Mouse (Mus musculus) heart, embryonic 16.5 days (tissue): Measurements from ENCODE around the gene Ly6g6d. TPM values are rescaled to one million over a fixed set of nuclear protein-coding genes. Genes with fewer than 3 reads are reported as not detected.

ENCODE experiments used
- ATAC-seq: fragments of 200-750 bp; cut with Nextera tagmentation; replicated peaks from 2 replicates; pipeline ENCODE4 v1.8.0; 2017; ENCODE audit warnings: moderate number of reproducible peaks; ENCODE audit not compliant: insufficient read depth, low FRiP score; ENCODE audit errors: extremely low read depth
- H3K27ac ChIP-seq: fragments of 300-500 bp; sonication (generic); 2 replicates; pipeline ENCODE4 v1.5.1; 2014; ENCODE audit warnings: mild to moderate bottlenecking, low read length, control low read depth, moderate library complexity
- H3K27me3 ChIP-seq: fragments of 300-500 bp; sonication (generic); 2 replicates; pipeline ENCODE4 v1.6.1; 2014; ENCODE audit warnings: low read length, mixed read lengths; ENCODE audit not compliant: control insufficient read depth, insufficient read depth
- H3K36me3 ChIP-seq: fragments of 300-500 bp; sonication (generic); 2 replicates; pipeline ENCODE4 v1.6.1; 2014; ENCODE audit not compliant: control insufficient read depth, insufficient read depth
- H3K4me1 ChIP-seq: fragments of 300-500 bp; sonication (generic); 2 replicates; pipeline ENCODE4 v1.6.1; 2014; ENCODE audit warnings: low read length, mixed read lengths; ENCODE audit not compliant: control insufficient read depth, insufficient read depth
- H3K4me2 ChIP-seq: fragments of 300-500 bp; sonication (generic); 2 replicates; pipeline ENCODE4 v1.6.1; 2014; ENCODE audit warnings: low read depth, mild to moderate bottlenecking, control low read depth, low read length
- H3K4me3 ChIP-seq: fragments of 300-500 bp; sonication (generic); 2 replicates; pipeline ENCODE4 v1.5.1; 2014; ENCODE audit warnings: mild to moderate bottlenecking, control low read depth, low read length
- H3K9ac ChIP-seq: fragments of 300-500 bp; sonication (generic); 2 replicates; pipeline ENCODE4 v1.6.1; 2014; ENCODE audit warnings: low read length, control low read depth
- H3K9me3 ChIP-seq: fragments of 300-500 bp; sonication (generic); replicated peaks from 2 replicates; pipeline ENCODE4 v1.6.1; 2016; ENCODE audit warnings: low read length; ENCODE audit not compliant: control insufficient read depth
- WGBS: fragments of 180-500 bp; shearing (Covaris S2); extraction: QIAGEN DNeasy Blood & Tissue Kit; methylation state at CpG from one replicate; pipeline ENCODE4 v1.1.7; 2014; 5-methylcytosine and 5-hydroxymethylcytosine counted together
- polyA plus RNA-seq: library from polyadenylated mRNA; unstranded; fragments of >200 nt; fragmentation: Nextera tagmentation; extraction: Ambion mirVana; gene quantifications from 2 replicates; pipeline ENCODE4 v1.2.1, GENCODE M21; 2015

Ly6g6d gene
- polyA plus RNA-seq, 1 experiment from 2014 or later: 1.9 TPM

- Histone ChIP-seq H3K4me2 (no peak overlapping the region), H3K4me3 (no peak overlapping the region), H3K9ac (no peak overlapping the region; the same call in 1 of the 2 replicates), H3K27me3 (no peaks in the 10 kb centered on the region), H3K9me3 (no peaks in the 10 kb centered on the region), H3K36me3 (no peaks in the 10 kb centered on the region), H3K4me1 (peaks cover 14% of the 10 kb centered on the region), H3K27ac (no peak overlapping the region)
- ATAC-seq: no peak
- WGBS: 50% methylated on average over 13 of the region's 13 CpGs
Observed at GRCm38 (mm10) chr17:35024261-35024660, 53.6 kb downstream of the Ly6g6d start.

- no peak overlapping the region for H3K9ac ChIP-seq
- no peaks in the 10 kb centered on the region for H3K9me3 ChIP-seq
- ATAC-seq: no peak
- H3K27ac ChIP-seq: no peak overlapping the region
- 64% methylated on average over 4 of the region's 4 CpGs for WGBS
- H3K4me1 ChIP-seq: peaks cover 14% of the 10 kb centered on the region
- H3K36me3 ChIP-seq: no peaks in the 10 kb centered on the region
- no peak overlapping the region for H3K4me3 ChIP-seq
- H3K27me3 ChIP-seq: no peaks in the 10 kb centered on the region
- no peak overlapping the region for H3K4me2 ChIP-seq
Observed at GRCm38 (mm10) chr17:35023756-35024155, 54.1 kb downstream of the Ly6g6d start.

GRCm38 (mm10) chr17:35023221-35023620 lies 54.6 kb downstream of the Ly6g6d start:
- 77% methylated on average over 5 of the region's 5 CpGs for WGBS
- peaks cover 14% of the 10 kb centered on the region for H3K4me1 ChIP-seq
- H3K27me3 ChIP-seq: no peaks in the 10 kb centered on the region
- no peaks in the 10 kb centered on the region for H3K9me3 ChIP-seq
- no peak overlapping the region for H3K4me2 ChIP-seq
- no peak overlapping the region for H3K9ac ChIP-seq
- H3K36me3 ChIP-seq: no peaks in the 10 kb centered on the region
- no peak overlapping the region for H3K27ac ChIP-seq
- ATAC-seq: no peak
- no peak overlapping the region for H3K4me3 ChIP-seq

GRCm38 (mm10) chr17:35022541-35023060 lies 55.3 kb downstream of the Ly6g6d start:
- Histone ChIP-seq H3K27me3 (no peaks in the 10 kb centered on the region), H3K9me3 (no peaks in the 10 kb centered on the region), H3K4me2 (no peak overlapping the region), H3K4me1 (peaks cover 13% of the 10 kb centered on the region), H3K36me3 (no peaks in the 10 kb centered on the region), H3K9ac (no peak overlapping the region), H3K27ac (peak overlapping the region; percentile 81), H3K4me3 (no peak overlapping the region)
- WGBS: 88% methylated on average over 8 of the region's 8 CpGs
- no peak for ATAC-seq

GRCm38 (mm10) chr17:35021842-35022477 lies 55.9 kb downstream of the Ly6g6d start:
- H3K4me3 ChIP-seq: no peak overlapping the region
- WGBS: 23% methylated on average over 6 of the region's 6 CpGs
- ATAC-seq: peak; percentile 67

More at GRCm38 (mm10) chr17:35021842-35022477, 55.9 kb downstream of the Ly6g6d start:
- Histone ChIP-seq H3K36me3 (no peaks in the 10 kb centered on the region), H3K4me1 (peaks cover 8% of the 10 kb centered on the region), H3K27ac (peak overlapping the region; percentile 81), H3K4me2 (peak overlapping the region; percentile 37; the same call in 1 of the 2 replicates), H3K9ac (no peak overlapping the region; the same call in 1 of the 2 replicates), H3K27me3 (no peaks in the 10 kb centered on the region), H3K9me3 (no peaks in the 10 kb centered on the region)

Other genes with a start within 250 kb of the Ly6g6d start
- 17.1 and 24.4 TPM in 2 replicates for gene Stk19, start 241.1 kb downstream of the Ly6g6d start, polyA plus RNA-seq
- 37.7 and 38.6 TPM in 2 replicates for gene Dxo, start 241.0 kb downstream of the Ly6g6d start, polyA plus RNA-seq
- gene Skiv2l, start 227.9 kb downstream of the Ly6g6d start, polyA plus RNA-seq: 32.9 and 33.9 TPM in 2 replicates
- 57.5 and 64.3 TPM in 2 replicates for gene Nelfe, start 227.7 kb downstream of the Ly6g6d start, polyA plus RNA-seq
- 1.7 and 2.5 TPM in 2 replicates for gene Cfb, start 215.5 kb downstream of the Ly6g6d start, polyA plus RNA-seq
- gene Zbtb12, start 198.6 kb downstream of the Ly6g6d start, polyA plus RNA-seq: 1.4 and 1.5 TPM in 2 replicates
- gene Gm20547, start 196.0 kb downstream of the Ly6g6d start, polyA plus RNA-seq: not detected in 2 replicates
- 2.2 and 2.6 TPM in 2 replicates for gene C2, start 179.8 kb downstream of the Ly6g6d start, polyA plus RNA-seq
- 39.5 and 41.5 TPM in 2 replicates for gene Ehmt2, start 179.6 kb downstream of the Ly6g6d start, polyA plus RNA-seq
- gene Slc44a4, start 163.6 kb downstream of the Ly6g6d start, polyA plus RNA-seq: 0.16 and 0.68 TPM in 2 replicates
- gene Neu1, start 146.8 kb downstream of the Ly6g6d start, polyA plus RNA-seq: 20.1 and 20.4 TPM in 2 replicates
- gene Hspa1b, start 118.8 kb downstream of the Ly6g6d start, polyA plus RNA-seq: 0.11 and 0.18 TPM in 2 replicates
- gene Gm20481, start 108.2 kb downstream of the Ly6g6d start, polyA plus RNA-seq: not detected in 2 replicates
- 3.9 and 4.4 TPM in 2 replicates for gene Hspa1a, start 105.9 kb downstream of the Ly6g6d start, polyA plus RNA-seq
- 3.1 and 4.2 TPM in 2 replicates for gene Hspa1l, start 105.4 kb downstream of the Ly6g6d start, polyA plus RNA-seq
- 132 and 134 TPM in 2 replicates for gene Lsm2, start 96.2 kb downstream of the Ly6g6d start, polyA plus RNA-seq
- gene Vars, start 77.1 kb downstream of the Ly6g6d start, polyA plus RNA-seq: 69.9 and 75.0 TPM in 2 replicates
- 0.27 and 0.34 TPM in 2 replicates for gene Vwa7, start 61.5 kb downstream of the Ly6g6d start, polyA plus RNA-seq
- 1.9 and 3.0 TPM in 2 replicates for gene Sapcd1, start 50.0 kb downstream of the Ly6g6d start, polyA plus RNA-seq
- gene Msh5, start 31.3 kb downstream of the Ly6g6d start, polyA plus RNA-seq: 3.5 and 3.7 TPM in 2 replicates
- gene Clic1, start 28.1 kb downstream of the Ly6g6d start, polyA plus RNA-seq: 349 and 372 TPM in 2 replicates
- 171 and 193 TPM in 2 replicates for gene Ddah2, start 19.0 kb downstream of the Ly6g6d start, polyA plus RNA-seq
- 0.17 TPM in 1 of 2 replicates, not detected in the other for gene Ly6g6c, start 12.7 kb downstream of the Ly6g6d start, polyA plus RNA-seq
- gene Mpig6b, start 11.9 kb downstream of the Ly6g6d start, polyA plus RNA-seq: 0.16 and 0.54 TPM in 2 replicates
- gene Ly6g6e, start 1.2 kb downstream of the Ly6g6d start, polyA plus RNA-seq: 0.72 and 0.84 TPM in 2 replicates
- 0.29 and 0.39 TPM in 2 replicates for gene Ly6g6f, start 7.5 kb upstream of the Ly6g6d start, polyA plus RNA-seq
- 80.9 and 83.3 TPM in 2 replicates for gene Abhd16a, start 11.2 kb upstream of the Ly6g6d start, polyA plus RNA-seq
- gene Ly6g5c, start 30.2 kb upstream of the Ly6g6d start, polyA plus RNA-seq: 0.72 TPM in 1 of 2 replicates, not detected in the other
- gene Ly6g5b, start 37.4 kb upstream of the Ly6g6d start, polyA plus RNA-seq: 0.57 and 0.63 TPM in 2 replicates
- gene Gpank1, start 43.4 kb upstream of the Ly6g6d start, polyA plus RNA-seq: 13.6 and 14.9 TPM in 2 replicates
- gene Csnk2b, start 44.0 kb upstream of the Ly6g6d start, polyA plus RNA-seq: 224 and 232 TPM in 2 replicates
- gene D17H6S53E, start 48.3 kb upstream of the Ly6g6d start, polyA plus RNA-seq: 10.1 and 10.2 TPM in 2 replicates
- gene Apom, start 54.0 kb upstream of the Ly6g6d start, polyA plus RNA-seq: 0.60 and 0.89 TPM in 2 replicates
- 37.5 and 40.5 TPM in 2 replicates for gene Bag6, start 57.1 kb upstream of the Ly6g6d start, polyA plus RNA-seq
- 103 and 113 TPM in 2 replicates for gene Prrc2a, start 86.8 kb upstream of the Ly6g6d start, polyA plus RNA-seq
- gene Aif1, start 98.0 kb upstream of the Ly6g6d start, polyA plus RNA-seq: 6.0 and 10.9 TPM in 2 replicates
- 7.9 and 8.2 TPM in 2 replicates for gene Lst1, start 110.4 kb upstream of the Ly6g6d start, polyA plus RNA-seq
- gene Ltb, start 116.4 kb upstream of the Ly6g6d start, polyA plus RNA-seq: 3.5 and 6.4 TPM in 2 replicates
- 0.20 and 0.33 TPM in 2 replicates for gene Tnf, start 123.9 kb upstream of the Ly6g6d start, polyA plus RNA-seq
- gene Lta, start 127.3 kb upstream of the Ly6g6d start, polyA plus RNA-seq: 0.27 and 0.79 TPM in 2 replicates
- 0.41 and 1.2 TPM in 2 replicates for gene Gm16181, start 142.8 kb upstream of the Ly6g6d start, polyA plus RNA-seq
- gene Atp6v1g2, start 155.6 kb upstream of the Ly6g6d start, polyA plus RNA-seq: 10.1 and 10.4 TPM in 2 replicates
- 8.4 and 8.8 TPM in 2 replicates for gene Nfkbil1, start 157.7 kb upstream of the Ly6g6d start, polyA plus RNA-seq
- gene Ddx39b, start 163.7 kb upstream of the Ly6g6d start, polyA plus RNA-seq: 256 and 260 TPM in 2 replicates
- 90.5 and 110 TPM in 2 replicates for gene H2-D1, start 184.7 kb upstream of the Ly6g6d start, polyA plus RNA-seq
- gene H2-Q1, start 242.3 kb upstream of the Ly6g6d start, polyA plus RNA-seq: not detected in 2 replicates